Mouse (Mus musculus): ENCODE data around the gene Sumo1.

- no peak for TF ChIP-seq CTCF (IDR thresholded peaks at IDR 0.05; ENCODE audit: low read depth)
- no peak for TF ChIP-seq EP300 (IDR thresholded peaks at IDR 0.05; ENCODE audit: low read depth)
Measured at GRCm38 (mm10) chr1:59683926-59684818, 13.5 kb upstream of the Sumo1 start.

All from liver, embryonic 14.5 days (tissue).